Mouse (Mus musculus) heart, postnatal 14 days (tissue): Measurements from ENCODE around the gene Gnl3. TPM values are rescaled to one million over a fixed set of nuclear protein-coding genes. Genes with fewer than 3 reads are reported as not detected.

Experiments used
- DNase-seq, 2 experiments: peaks; one replicate each; pipeline ENCODE4 v3.0.0; 2021 to 2022
- intact Hi-C: fragments of 180-260 bp; cut with DNase I; formaldehyde crosslinking; loops from one replicate; pipeline ENCODE4 v1.15.1; 2025
- long read RNA-seq, 2 experiments: library from polyadenylated mRNA; stranded (forward); transcript quantifications; one replicate each; pipeline ENCODE4 v2.0.0; 2021
- total RNA-seq, 2 experiments: library from RNA; stranded (reverse); gene quantifications; 2 replicates each; pipeline ENCODE4 v1.2.3; 2021

Gnl3 gene
- 10 to 100 TPM; 25.1 to 25.4 TPM for total RNA-seq
- long read RNA-seq, experiment 1, transcript Gnl3-201 (15 exons, 1,947 nt) = major isoform, 13 of 16 reads
- long read RNA-seq, experiment 1, partial matches to known transcripts = 2 of 16 reads
- long read RNA-seq, experiment 1, other reads (novel, unspliced or antisense) = 1 of 16 reads
- long read RNA-seq, experiment 2, transcript Gnl3-201 (15 exons, 1,947 nt) = major isoform, 7 of 10 reads
- long read RNA-seq, experiment 2, partial matches to known transcripts = 1 of 10 reads
- long read RNA-seq, experiment 2, other reads (novel, unspliced or antisense) = 2 of 10 reads

DNA sequence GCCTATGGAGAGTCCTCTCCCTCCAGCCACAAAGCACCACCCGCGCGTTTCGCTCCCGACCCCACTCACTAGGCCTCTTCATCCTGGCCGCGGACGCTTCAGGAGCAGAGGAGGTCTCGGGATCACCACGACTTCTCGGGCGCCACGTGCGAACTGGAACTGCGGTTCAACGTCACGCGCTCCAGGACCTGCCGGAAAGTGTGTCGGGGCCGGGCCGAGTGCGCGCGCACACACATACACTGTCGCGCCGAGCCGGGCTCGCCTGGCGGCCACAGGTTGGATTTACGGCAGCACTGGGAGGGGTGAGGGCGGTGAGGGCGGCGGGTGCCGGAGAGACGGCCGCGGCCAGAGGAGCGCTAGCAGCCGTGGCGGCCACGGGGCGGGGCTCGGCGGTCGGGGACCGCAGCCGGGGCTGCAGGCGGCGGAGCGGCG, at the start of gene Gnl3, which contains the start of gene Pbrm1:
TSS of gene Gnl3 (minus strand) at position 293 of the 432 bp plus-strand sequence.
TSS of gene Pbrm1 (plus strand) at position 279 of the 432 bp plus-strand sequence.
- intact Hi-C loops = loop anchor here (2.0 kb wide), 1 partner anchor 18 kb away; the partner anchor contains the start of genes Glt8d1 and Spcs1
- peak; percentile 97 for DNase-seq

DNA sequence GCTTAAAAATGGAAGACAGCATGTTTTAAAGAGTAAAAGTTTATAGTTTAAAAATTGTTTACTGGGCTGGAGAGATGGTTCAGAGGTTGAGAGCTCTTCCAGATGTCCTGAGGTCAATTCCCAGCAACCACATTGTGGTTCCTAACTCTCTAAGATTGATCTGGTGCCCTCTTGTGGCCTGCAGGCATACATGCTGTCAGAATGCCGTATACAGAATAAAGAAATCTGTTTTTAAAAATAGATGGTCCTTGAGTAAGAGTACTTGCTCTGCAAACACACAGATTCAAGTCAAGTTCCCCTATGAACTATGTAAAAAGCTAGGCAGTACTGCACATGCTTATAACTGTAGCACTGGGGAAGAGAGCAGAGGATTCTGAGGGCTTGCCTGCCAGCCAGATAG, 43.3 kb upstream of the Gnl3 start:
- peak in 1 of 2 experiments; percentile 22 for DNase-seq
- intact Hi-C loops = no loop called here

DNA sequence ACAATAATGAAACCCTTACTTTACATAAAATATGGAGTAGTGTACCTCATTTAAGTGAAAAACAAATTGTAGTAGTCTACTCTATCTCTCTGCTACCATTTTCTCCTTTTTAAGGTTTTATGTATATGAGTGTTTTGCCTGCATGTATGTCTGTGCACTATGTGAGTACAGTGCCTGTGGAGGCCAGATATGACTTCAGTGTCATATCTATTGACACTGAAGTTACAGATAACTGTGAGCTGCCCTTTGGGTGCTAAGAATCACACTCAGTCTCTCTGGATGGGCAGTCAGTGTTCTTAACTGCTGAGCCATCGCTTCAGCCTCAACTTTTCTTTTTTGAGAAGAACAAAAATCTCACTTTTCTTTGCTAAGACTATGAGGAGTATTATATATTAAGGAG, 26.9 kb upstream of the Gnl3 start:
- intact Hi-C loops = no loop called here
- DNase-seq = no peak

DNA sequence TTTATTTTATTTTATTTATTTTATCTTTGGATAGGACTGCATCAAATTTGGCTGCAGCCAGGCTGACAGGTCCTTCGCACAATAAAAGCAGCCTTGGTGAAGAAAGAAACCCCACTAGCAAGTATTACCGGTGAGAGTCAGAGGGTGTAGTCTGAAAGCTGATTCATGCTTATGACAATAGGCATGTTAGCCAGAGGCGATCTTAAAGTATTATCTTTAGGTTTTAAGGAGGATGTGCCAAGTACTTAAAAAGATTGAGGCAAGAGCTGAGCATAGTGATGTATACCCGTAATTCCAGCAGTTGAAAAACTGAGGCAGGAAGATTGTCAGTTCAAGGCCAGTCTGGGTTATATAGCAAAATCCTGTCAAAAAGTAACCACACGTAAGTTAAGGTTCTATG, 26.3 kb upstream of the Gnl3 start:
- no peak for DNase-seq
- intact Hi-C loops = no loop called here

DNA sequence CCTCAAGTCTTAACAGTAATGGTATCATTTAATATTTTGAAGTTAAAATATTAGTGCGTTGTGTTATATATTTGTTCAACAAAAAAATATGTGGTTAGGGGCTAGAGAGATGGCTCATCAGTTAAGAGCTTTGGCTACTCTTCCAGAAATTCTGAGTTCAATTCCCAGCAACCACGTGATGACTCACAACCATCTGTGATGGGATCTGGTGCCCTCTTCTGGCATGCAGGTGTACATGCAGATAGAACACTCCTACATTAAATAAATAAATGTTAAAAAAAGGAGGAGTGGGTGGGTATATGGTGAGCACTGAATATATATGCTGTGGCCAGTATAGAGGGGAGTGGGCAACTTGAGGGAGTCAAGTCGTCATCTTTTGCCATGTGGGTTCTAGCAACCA, 6.8 kb upstream of the Gnl3 start:
- intact Hi-C loops = no loop called here
- no peak for DNase-seq

DNA sequence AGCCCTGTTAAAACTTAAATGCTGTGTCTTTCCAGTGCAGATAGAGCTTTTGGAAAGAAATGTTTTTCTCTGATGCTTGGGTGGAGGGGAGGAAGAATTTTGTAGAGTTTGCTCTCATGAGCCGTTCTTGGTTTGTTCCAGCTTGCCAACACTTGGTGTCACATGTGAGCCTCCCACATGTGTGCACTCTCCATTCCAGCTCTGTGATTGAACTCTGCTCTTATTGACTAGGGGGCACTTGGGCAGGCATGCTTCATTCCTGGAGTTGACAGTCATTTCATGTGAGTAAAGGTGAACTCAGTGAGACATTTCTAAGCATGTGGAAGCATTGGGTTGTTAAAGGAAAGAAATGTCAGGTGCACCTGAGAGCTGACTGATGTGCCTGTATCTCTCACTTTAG, 3.6 kb upstream of the Gnl3 start:
- no peak for DNase-seq
- intact Hi-C loops = no loop called here

DNA sequence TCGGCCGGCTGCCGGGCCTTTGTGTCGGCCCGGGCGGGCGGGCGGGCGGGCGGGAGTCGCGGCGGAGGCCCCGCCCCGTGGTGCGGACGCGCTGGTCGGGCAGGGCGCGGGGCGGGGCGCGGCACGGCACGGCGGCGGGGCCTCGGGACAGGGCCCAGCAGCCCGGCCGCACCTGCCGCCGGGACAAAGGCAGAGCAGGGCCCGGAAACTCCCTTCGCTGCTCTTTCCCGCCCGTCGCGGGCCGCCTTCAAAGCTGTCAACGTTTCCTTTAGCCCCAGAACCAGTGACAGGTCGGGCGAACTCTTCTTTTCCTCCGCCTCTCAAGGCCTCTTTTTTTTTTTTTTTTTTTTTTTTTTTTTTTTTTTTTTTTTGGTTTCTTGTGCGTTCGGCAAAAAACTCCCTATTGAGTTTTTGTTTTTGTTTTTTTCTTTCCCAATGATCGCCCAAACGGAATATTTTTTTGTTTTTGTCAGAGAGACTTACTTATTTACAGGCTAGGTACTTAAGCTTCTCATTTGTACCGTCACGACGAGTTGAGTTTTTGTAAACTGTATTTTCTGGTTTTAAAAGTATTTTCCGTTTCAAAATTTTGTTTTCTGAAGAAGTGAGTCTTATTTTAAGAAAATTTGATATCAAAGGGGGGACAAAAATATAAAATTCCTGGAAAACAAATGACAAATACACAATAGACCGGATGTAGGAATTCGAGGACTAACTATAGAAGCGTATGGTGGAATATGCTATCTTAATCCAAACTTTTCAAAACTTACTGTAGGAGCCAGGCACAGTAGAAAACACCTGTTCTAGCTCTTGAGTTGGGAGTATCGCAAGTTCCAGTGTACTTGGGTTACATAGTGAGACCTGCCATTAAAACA, 616 bp upstream of the Gnl3 start:
- DNase-seq = peak; percentile 83 to 90
- intact Hi-C loops = loop anchor here (2.0 kb wide), 1 partner anchor 19 kb away; the partner anchor contains the start of genes Glt8d1 and Spcs1

DNA sequence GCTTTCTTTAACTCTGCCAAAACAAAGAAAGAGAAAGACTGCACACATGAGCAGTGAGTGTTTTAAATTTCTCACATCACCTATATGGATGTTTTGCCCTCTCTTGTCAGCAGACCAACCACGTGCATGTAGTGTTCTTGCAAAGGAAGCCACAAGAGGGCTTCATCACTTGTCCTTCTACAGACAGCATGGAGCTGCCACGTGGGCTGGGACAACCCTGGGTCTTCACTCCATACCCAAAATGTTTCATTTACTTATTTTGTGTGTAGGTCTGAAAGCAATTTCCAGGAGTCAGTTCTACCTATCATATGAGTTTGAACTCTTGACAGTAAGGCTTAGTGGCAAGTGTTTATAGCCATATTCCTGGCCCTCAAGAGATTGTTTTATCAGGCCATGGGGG, 1.1 kb downstream of the Gnl3 start:
- no peak for DNase-seq
- intact Hi-C loops = loop anchor here (2.0 kb wide), 1 partner anchor 17 kb away; the partner anchor contains the start of genes Glt8d1 and Spcs1

DNA sequence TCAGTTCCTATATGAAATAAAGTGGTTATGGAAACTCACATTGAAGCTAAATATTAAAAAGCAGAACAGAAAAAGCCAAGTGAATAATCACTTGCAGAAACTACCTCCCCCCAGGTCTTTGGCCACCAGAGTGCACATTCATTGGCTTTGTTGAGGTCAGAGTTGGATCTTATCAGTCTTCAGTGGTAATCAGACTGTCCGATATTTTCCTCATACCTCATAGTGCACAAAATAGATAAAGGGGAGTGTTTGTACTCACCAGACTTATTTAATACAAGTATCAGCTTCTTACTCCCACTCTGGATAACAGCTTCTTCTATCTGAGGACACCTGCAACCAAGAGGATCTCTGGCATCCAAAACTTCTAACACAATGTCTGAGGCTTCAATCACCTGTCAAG, 2.9 kb downstream of the Gnl3 start:
- DNase-seq = no peak
- intact Hi-C loops = no loop called here

DNA sequence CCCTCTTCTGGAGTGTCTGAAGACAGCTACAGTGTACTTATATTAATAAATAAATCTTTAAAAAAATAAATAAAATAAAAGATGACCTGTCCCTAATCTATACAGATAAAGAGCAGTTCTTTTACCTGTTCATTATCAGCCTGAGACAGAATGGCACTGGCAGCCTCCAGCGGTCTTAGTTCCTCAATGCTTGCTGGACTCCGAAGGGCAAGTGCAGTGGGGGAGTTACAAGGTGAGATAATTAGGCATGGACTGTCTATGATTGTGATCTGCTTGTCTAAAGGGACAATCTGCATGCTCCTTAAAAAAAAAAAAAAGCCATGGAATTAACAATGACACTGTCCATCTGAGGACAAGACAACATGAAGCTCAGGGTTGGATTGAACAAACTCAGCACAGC, 5.0 kb downstream of the Gnl3 start:
- DNase-seq = no peak
- intact Hi-C loops = no loop called here

DNA sequence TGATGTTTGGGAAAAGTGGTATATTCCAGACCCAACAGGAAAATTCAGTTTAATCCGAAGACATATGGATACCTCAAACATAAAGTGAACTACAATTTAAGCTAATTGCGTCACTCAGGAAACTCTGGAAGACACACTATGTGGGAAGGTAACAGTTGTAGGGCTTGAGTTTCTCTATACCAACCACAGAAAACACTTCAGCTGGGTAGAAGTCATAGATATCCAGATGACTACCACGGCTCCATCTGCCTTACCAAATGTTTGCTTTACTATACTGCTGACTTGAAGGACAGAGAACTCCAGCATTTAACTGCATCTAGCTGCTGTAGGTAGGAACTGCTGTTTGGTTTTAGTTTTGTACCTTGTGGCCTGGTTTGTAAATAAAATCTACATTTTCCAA, 7.4 kb downstream of the Gnl3 start:
- no peak for DNase-seq
- intact Hi-C loops = no loop called here

DNA sequence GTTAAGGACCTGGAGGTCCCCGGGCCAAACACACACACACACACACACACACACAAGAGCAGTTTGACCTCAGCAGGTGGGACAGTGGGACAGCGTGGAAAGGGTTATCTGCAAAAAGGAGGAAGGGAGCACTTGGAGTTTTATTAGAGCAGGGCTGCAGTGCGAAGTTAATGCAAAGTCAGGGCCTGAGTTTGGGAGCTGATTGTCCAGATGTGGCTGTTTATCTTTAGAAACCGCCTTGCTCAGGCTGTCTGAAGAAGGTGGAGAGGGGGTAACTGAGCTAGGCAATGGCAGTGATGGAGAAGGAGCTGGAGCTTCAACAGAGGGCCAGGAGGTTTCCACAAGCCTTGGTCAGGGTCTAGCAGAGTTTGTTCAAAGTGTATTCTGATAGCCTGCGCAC, 12.2 kb downstream of the Gnl3 start:
- DNase-seq = no peak
- intact Hi-C loops = no loop called here

DNA sequence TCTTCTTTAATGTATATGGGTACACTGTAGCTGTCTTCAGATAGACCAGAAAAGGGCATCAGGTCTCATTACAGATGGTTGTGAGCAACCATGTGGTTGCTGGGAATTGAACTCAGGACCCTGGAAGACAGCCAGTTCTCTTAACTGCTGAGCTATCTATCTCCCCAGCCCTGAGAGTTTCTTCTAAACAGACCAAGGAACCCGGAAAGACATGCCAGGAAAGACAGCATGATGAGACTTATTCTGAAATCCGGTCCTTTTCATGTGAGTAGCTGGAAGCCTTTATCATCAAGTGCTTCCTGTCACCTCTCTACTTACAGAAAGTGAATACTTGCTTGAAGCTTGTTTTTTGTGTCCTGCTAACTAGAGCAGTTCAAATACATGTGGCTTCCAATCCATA, 14.4 kb downstream of the Gnl3 start:
- intact Hi-C loops = no loop called here
- DNase-seq = no peak

DNA sequence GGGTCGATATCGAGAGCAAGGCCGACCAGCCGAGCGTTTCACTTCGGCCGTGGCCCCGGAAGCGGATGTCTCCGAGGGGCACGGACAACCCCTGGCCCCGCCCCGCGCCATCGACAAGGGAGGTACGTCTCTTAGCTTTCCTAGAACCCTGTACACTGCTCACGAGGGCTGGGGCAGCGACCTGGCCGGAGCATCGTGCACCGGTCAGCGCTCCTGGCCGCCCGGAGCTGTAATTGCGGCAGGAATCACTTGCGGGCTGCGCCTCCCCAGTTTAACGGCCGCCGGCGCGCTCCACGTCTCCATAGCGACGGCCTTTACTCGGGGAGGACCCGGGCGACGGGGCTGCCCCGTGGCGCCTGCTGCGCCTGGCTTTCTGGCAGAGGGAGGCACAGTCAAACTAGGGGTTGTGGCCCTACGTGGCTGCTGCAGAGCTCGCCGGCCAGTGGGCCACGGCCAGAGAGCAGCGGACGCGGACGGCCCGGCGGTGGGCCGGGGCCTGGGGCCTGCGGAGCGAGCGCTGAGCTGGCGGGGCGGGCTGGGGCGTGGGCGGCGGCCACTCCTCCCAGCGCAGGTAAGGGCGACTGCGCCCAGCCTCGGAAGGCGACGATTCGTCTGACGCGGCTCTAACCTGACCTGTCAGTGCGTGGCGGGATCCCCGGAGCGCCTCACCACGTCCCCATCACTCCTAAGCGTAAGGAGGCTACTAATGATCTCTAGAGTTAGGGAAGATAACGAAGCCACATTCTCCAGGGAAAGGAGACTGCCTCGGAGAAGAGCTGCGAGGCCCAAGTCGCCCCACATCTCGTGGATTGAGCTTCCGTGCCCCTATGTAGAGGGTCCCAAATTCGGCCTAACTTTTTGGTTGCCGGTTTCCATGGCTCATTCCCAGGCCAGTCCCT, 17.4 kb downstream of the Gnl3 start, which contains the start of the genes Glt8d1 and Spcs1:
TSS of gene Glt8d1 (plus strand) at position 94 of the 899 bp plus-strand sequence.
TSS of gene Spcs1 (minus strand) at position 366 of the 899 bp plus-strand sequence.
- peak; percentile 87 to 88 for DNase-seq
- intact Hi-C loops = loop anchor here (2.0 kb wide), 2 partner anchors 17 to 51 kb away; partner anchors contain the start of genes Gnl3, Nek4 and Pbrm1

DNA sequence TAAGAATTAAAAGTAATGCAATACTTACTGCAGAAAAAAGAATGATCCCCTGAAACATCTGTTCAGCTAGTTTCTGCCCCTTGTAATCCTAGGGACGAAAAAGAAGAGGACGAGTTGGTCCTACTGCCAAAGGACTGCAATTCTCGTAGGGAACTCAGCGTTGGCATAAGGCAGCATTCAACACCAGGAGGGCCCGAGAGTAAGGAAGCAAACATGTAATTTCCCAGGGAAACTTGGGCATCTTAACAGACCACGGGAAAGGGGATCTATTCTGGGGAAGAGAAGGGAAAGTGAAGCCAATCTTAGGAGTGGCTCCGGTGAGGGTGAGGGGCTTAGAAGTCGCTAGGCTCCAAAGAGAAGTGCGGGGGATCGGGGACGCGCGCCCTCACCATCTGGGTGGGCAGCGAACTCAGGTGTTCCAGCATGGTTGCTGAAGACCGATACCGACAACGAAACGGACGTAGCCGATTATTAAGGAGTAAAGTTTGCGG, 18.1 kb downstream of the Gnl3 start:
- intact Hi-C loops = loop anchor here (2.0 kb wide), 2 partner anchors 18 to 50 kb away; partner anchors contain the start of genes Gnl3, Nek4 and Pbrm1
- no peak for DNase-seq

DNA sequence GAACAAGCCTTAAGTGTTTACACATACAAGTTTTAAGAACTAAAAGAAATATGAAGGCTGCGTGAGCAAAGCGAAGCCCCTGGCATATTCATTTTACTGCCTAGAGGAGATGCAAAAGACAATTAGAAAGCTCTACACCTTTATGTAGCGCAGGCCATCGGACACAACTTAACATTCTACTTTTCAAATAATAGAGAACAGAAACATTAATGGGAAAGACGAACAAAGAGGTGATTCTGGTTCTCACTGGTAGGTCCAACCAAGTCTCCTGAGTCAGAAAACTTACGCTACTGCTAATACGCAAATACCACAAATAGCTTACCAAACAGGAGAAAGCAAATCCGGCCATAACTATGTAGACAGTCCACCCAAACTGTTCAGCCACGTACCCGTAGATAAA, 18.6 kb downstream of the Gnl3 start:
- DNase-seq = no peak
- intact Hi-C loops = loop anchor here (2.0 kb wide), 2 partner anchors 18 to 50 kb away; partner anchors contain the start of genes Gnl3, Nek4 and Pbrm1

DNA sequence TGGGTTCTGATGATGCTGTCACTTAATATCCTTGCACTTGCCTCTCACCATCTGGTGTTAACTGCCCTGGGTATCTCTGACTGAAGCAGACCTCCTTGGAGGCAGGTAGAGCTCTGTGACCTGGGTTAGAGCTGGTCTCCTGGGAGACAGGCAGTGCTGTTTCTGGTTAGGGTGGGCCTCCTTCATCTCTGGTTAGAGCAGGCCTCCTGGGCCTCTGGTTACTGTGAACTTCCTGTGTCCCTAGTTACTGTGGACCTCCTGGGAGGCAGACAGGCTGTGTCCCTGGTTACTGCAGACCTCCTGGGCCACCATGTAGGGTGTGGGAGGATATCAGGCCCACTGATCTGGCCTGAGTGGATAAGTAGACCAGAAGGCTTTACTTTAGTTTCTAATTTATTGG, 22.5 kb downstream of the Gnl3 start:
- no peak for DNase-seq
- intact Hi-C loops = no loop called here

DNA sequence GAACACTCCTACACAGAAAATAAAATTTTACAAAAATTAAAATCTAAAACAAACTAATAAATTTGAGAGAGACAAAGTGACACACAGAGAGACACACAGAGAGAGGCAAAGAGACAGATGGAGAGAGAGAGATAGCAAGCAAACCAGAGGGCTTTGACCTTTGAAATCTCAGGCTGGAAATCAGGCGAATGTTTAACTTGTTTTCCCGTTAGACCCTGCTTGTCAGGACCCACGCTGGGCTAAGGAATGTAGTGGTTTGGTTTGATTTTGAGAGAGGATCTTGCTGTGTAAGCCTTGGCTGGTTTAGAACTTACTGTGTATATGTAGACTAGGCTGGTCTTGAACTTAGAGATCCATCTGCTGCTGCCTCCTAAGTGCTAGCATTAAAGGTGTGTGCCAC, 42.7 kb downstream of the Gnl3 start:
- no peak for DNase-seq
- intact Hi-C loops = no loop called here

DNA sequence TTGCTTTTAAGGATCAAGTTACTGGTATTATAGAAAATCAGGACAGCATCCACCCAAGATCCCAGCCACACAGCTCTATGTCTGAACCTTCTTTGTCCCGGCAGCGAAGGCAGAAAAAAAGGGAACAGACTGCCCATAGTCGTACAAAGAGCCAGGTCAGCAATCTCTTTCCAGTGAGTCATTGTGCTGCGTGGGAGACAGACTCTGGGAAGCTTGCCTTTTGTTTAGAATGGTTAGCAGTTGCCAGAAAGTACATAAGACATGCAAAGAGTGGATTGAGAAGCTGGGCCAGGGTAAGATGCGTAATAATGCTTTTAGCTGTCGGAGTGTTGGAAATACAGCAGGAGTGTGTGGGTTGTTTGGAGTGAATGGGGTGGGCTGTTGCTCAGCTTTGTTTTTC, 44.7 kb downstream of the Gnl3 start:
- intact Hi-C loops = no loop called here
- DNase-seq = peak; percentile 10 to 27
